Mouse (Mus musculus) forebrain, postnatal 0 days (tissue): Measurements from ENCODE around the gene Gm10100. TPM values are rescaled to one million over a fixed set of nuclear protein-coding genes. Genes with fewer than 3 reads are reported as not detected.
"Not testable (repeated sequence)": the region's sequence is repeated elsewhere in the genome, so short reads cannot be mapped to it uniquely, and the experiment has no call there.

Experiments
- ATAC-seq: fragments of 200-750 bp; cut with Nextera tagmentation; 2 replicates; pipeline ENCODE4 v1.8.0; 2017; ENCODE audit warnings: mild to moderate bottlenecking, moderate library complexity
- DNase-seq: peaks from one replicate; pipeline ENCODE4 v3.0.0-alpha.2; 2015
- H3K27ac ChIP-seq: fragments of 300-500 bp; sonication (generic); 2 replicates; pipeline ENCODE4 v1.5.1; 2014; ENCODE audit warnings: low read depth, mild to moderate bottlenecking, antibody characterized with exemption, low read length, moderate library complexity, mixed read lengths
- H3K27me3 ChIP-seq: fragments of 300-500 bp; sonication (generic); 2 replicates; pipeline ENCODE4 v1.6.1; 2014; ENCODE audit warnings: mild to moderate bottlenecking, low read length, mixed read lengths; ENCODE audit not compliant: insufficient read depth
- H3K36me3 ChIP-seq: fragments of 300-500 bp; sonication (generic); 2 replicates; pipeline ENCODE4 v1.6.1; 2014; ENCODE audit warnings: mild to moderate bottlenecking, moderate library complexity; ENCODE audit not compliant: insufficient read depth
- H3K4me1 ChIP-seq: fragments of 300-500 bp; sonication (generic); 2 replicates; pipeline ENCODE4 v1.6.1; 2014; ENCODE audit warnings: antibody characterized with exemption; ENCODE audit not compliant: insufficient read depth
- H3K4me2 ChIP-seq: fragments of 300-500 bp; sonication (generic); 2 replicates; pipeline ENCODE4 v1.6.1; 2014; ENCODE audit warnings: low read depth, mild to moderate bottlenecking, moderate library complexity
- H3K4me3 ChIP-seq: fragments of 300-500 bp; sonication (generic); 2 replicates; pipeline ENCODE4 v1.5.1; 2014; ENCODE audit warnings: low read depth, low read length, mixed read lengths
- H3K9ac ChIP-seq: fragments of 300-500 bp; sonication (generic); 2 replicates; pipeline ENCODE4 v1.6.1; 2014; ENCODE audit warnings: mild to moderate bottlenecking
- H3K9me3 ChIP-seq: fragments of 300-500 bp; sonication (generic); 2 replicates; pipeline ENCODE4 v1.6.1; 2016; ENCODE audit warnings: low read length
- CTCF ChIP-seq: sonication (generic); IDR thresholded peaks from 2 replicates; pipeline ENCODE4 v1.5.1; 2016; ENCODE audit warnings: antibody characterized with exemption, control low read depth, low read depth
- WGBS: fragments of 180-500 bp; shearing (Covaris S2); extraction: QIAGEN DNeasy Blood & Tissue Kit; methylation state at CpG from one replicate; pipeline ENCODE4 v1.1.7; 2014; 5-methylcytosine and 5-hydroxymethylcytosine counted together
- polyA plus RNA-seq: library from polyadenylated mRNA; unstranded; fragments of >200 nt; fragmentation: Nextera tagmentation; extraction: Ambion mirVana; gene quantifications from 2 replicates; pipeline ENCODE4 v1.2.1, GENCODE M21; 2015
- total RNA-seq: library from RNA; depleted of rRNA; stranded (reverse); fragments of >200 nt; gene quantifications from 2 replicates; pipeline ENCODE4 v1.2.3, GENCODE M21; 2014

The Gm10100 gene
- total and polyA plus RNA-seq, 2 experiments from 2014 or later: not detected

DNA sequence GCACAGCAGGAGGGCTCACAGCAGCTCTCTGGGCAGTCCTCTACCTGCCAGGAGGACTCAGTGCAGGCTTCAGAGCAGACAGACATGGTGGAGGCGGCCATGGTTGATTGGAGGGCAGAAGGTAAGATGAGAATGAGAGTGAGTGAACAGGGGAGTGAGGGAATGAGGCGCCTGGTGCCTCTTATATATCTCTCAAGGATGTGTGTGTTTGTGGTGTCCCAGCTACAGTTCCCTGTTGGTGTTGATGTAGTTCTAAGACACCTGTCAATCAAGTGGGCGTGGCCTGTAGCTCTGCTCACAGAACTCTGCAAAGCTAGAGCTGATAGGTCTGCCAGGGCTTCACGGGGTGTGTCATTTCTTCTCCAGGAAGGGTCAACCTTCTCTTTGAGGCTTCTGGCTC lies 29.2 kb upstream of the Gm10100 start, which contains the start of gene Gm9508:
Gene Gm9508 (minus strand): TSS at position 101 of the 400 bp plus-strand sequence.
- ATAC-seq: no peak
- H3K9ac ChIP-seq: no peak within 1 kb of the TSS
- WGBS: 46% methylated on average over 4 of the region's 4 CpGs
- no peak within 1 kb of the TSS for H3K4me2 ChIP-seq
- H3K4me3 ChIP-seq: no peak within 1 kb of the TSS
- DNase-seq: no peak
- H3K4me1 ChIP-seq: no peaks in the 10 kb centered on the region
- no peak for TF ChIP-seq CTCF
- H3K27ac ChIP-seq: no peak within 1 kb of the TSS
- H3K27me3 ChIP-seq: no peaks in the 10 kb centered on the region
- no peaks in the 10 kb centered on the region; the same call in 1 of the 2 replicates for H3K9me3 ChIP-seq
- H3K36me3 ChIP-seq: no peaks in the 10 kb centered on the region

DNA sequence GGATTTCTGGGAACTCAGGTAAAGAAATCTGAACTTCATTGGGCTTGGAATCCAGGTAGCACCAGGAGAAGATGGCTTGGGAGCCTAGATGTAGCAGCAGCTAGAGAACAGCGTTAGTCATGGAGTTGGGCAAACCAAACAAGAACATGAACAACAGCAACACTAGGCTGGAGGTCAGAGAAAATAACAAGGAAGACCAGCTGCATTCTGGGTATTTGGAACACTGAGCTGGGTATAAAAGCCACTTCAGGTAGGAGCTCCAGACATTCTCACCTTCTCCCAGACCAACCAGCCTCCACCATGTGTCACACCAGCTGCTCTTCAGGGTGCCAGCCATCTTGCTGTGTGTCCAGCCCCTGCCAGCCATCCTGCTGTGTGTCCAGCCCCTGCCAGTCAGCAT lies 20.0 kb upstream of the Gm10100 start, which contains the start of gene Gm10272:
Gene Gm10272 (plus strand): TSS at position 301 of the 400 bp plus-strand sequence.
- no peaks in the 10 kb centered on the region for H3K9me3 ChIP-seq
- H3K36me3 ChIP-seq: no peaks in the 10 kb centered on the region
- no peaks in the 10 kb centered on the region for H3K4me1 ChIP-seq
- no peak within 1 kb of the TSS for H3K9ac ChIP-seq
- H3K27ac ChIP-seq: no peak within 1 kb of the TSS
- TF ChIP-seq CTCF: no peak
- no peaks in the 10 kb centered on the region for H3K27me3 ChIP-seq
- no peak for ATAC-seq
- H3K4me2 ChIP-seq: no peak within 1 kb of the TSS
- no peak for DNase-seq
- 93% methylated on average over 1 of the region's 1 CpGs for WGBS
- no peak within 1 kb of the TSS for H3K4me3 ChIP-seq

DNA sequence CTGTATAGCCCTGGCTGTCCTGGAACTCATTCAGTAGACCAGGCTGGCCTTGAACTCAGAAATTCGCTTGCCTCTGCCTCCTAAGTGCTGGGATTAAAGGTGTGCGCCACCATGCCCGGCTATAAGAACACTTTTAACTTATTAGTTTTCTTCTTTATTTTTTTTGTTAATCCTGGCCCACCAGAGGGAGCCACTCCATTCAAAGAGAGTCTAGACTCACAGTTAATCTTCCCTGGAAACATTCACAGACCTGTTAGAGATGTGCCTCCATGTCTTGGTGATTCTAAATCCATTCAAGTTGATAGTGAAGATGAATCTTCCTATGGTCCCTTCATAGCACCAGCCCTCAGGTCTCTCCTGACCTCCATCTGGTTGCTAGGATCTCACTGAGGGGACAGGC lies 16.5 kb upstream of the Gm10100 start:
- no peak for ATAC-seq
- no peak overlapping the region for H3K4me2 ChIP-seq
- peak; percentile 40; the same call in 1 of the 2 replicates for TF ChIP-seq CTCF
- H3K4me3 ChIP-seq: no peak overlapping the region
- H3K9me3 ChIP-seq: no peaks in the 10 kb centered on the region
- no peak for DNase-seq
- H3K9ac ChIP-seq: no peak overlapping the region
- H3K27me3 ChIP-seq: no peaks in the 10 kb centered on the region
- H3K27ac ChIP-seq: no peak overlapping the region
- no peaks in the 10 kb centered on the region for H3K4me1 ChIP-seq
- 75% methylated on average over 3 of the region's 3 CpGs for WGBS
- no peaks in the 10 kb centered on the region for H3K36me3 ChIP-seq

DNA sequence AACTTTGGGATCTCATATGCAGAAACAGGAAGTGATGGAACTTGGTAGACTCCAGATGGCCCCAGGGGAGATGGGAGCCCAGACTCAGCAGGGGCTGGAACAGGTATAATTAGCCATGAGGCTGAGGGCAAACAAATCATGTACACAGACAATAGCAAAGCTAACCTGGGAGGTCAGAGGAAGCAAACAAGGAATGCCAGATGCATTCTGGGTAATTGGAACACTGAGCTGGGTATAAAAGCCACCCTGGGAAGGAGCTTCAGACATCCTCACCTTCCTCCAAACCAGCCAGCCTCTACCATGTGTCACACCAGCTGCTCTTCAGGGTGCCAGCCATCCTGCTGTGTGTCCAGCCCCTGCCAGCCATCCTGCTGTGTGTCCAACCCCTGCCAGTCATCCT lies 15.1 kb upstream of the Gm10100 start, which contains the start of gene Gm10024:
Gene Gm10024 (plus strand): TSS at position 301 of the 400 bp plus-strand sequence.
- not testable (repeated sequence) for DNase-seq, H3K27me3 ChIP-seq, ATAC-seq, H3K9me3 ChIP-seq, H3K4me3 ChIP-seq, H3K36me3 ChIP-seq, H3K4me2 ChIP-seq, H3K9ac ChIP-seq, H3K4me1 ChIP-seq, H3K27ac ChIP-seq

DNA sequence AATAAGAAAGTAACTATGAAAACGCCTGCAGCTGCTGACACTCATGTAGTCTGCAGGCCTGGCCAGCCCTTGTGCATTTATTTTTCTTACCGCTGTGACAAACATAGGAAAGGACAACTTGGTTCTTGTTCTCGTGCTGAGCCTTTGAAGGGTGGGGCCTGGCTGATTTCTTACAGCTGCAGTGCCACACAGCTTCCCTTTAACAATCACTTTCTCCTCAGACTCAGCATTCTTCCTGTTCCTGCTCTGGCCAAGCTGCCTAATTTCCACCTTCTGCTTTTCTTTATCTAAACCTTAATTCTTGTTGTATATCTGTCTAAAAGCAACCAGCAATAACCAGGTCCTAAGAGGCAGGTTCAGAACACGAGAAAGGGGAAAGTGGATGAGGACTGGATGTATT lies 12.6 kb upstream of the Gm10100 start:
- TF ChIP-seq CTCF: no peak
- no peaks in the 10 kb centered on the region for H3K9me3 ChIP-seq
- 74% methylated on average over 4 of the region's 4 CpGs for WGBS
- no peak overlapping the region for H3K27ac ChIP-seq
- no peak overlapping the region for H3K4me3 ChIP-seq
- no peak overlapping the region for H3K9ac ChIP-seq
- ATAC-seq (no peak), DNase-seq (no peak)
- no peak overlapping the region for H3K4me2 ChIP-seq
- H3K4me1 ChIP-seq: no peaks in the 10 kb centered on the region
- no peaks in the 10 kb centered on the region for H3K27me3 ChIP-seq
- no peaks in the 10 kb centered on the region for H3K36me3 ChIP-seq

DNA sequence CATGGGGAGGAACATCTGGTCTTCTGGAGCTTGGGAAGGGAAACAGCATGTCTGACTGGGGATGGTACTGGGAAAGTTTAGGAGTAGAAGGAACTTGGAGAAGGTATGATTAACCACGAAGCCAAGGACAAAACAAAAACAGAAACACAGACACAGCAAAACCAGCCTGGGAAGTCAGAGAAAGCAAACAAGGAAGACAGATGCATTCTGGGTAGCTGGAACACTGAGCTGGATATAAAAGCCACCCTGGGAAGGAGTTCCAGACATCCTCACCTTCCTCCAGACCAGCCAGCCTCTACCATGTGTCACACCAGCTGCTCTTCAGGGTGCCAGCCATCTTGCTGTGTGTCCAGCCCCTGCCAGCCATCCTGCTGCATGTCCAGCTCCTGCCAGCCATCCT lies 10.8 kb upstream of the Gm10100 start, which contains the start of gene Gm10142:
Gene Gm10142 (plus strand): TSS at position 301 of the 400 bp plus-strand sequence.
- Histone ChIP-seq H3K27me3 (no peaks in the 10 kb centered on the region), H3K36me3 (no peaks in the 10 kb centered on the region), H3K9me3 (no peaks in the 10 kb centered on the region), H3K4me2 (no peak within 1 kb of the TSS), H3K4me1 (no peaks in the 10 kb centered on the region), H3K4me3 (no peak within 1 kb of the TSS), H3K9ac (no peak within 1 kb of the TSS), H3K27ac (no peak within 1 kb of the TSS)
- DNase-seq: no peak
- 96% methylated on average over 1 of the region's 1 CpGs for WGBS
- no peak for ATAC-seq
- TF ChIP-seq CTCF: no peak

DNA sequence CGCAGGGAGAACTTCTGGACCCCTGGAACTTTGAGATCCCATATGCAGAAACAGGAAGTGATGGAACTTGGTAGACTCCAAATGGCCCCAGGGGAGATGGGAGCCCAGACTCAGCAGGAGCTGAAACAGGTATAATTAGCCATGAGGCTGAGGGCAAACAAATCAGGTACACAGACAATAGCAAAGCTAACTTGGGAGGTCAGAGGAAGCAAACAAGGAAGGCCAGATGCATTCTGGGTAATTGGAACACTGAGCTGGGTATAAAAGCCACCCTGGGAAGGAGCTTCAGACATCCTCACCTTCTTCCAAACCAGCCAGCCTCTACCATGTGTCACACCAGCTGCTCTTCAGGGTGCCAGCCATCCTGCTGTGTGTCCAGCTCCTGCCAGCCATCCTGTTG lies 6.0 kb upstream of the Gm10100 start, which contains the start of gene Krtap12-1:
Gene Krtap12-1 (plus strand): TSS at position 301 of the 400 bp plus-strand sequence.
- H3K4me2 ChIP-seq, H3K27me3 ChIP-seq, DNase-seq, H3K4me3 ChIP-seq, H3K27ac ChIP-seq, H3K9ac ChIP-seq, ATAC-seq, H3K36me3 ChIP-seq, H3K9me3 ChIP-seq, H3K4me1 ChIP-seq: not testable (repeated sequence)
- WGBS: 73% methylated on average over 1 of the region's 1 CpGs
